Mouse (Mus musculus): ENCODE data around the gene Diras1.

The Diras1 gene

DNA sequence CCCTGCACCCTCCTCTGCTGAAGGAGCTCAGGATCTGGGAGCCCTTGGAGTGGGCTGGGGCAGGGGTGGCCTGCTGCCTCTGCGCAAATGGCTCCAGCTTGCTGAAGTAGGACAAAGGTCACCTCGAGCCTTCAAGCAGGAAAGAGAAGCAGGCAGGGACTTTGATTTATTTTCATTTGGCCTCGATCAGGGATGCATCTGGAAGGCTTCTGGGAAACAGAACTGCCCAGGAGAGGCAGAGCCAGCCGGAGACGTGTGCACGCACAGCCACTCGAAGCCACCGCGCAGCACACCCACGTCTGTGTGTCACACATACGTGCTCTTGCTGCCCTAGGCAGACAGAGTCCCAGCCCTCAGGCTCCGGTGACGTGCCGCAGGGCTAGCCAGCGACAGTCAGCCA lies 53.9 kb downstream of the Diras1 start:
- no peak for DNase-seq (ENCODE audit: low spot score in 2 of 2)

GRCm38 (mm10) chr10:80970159-80970558 lies 55.3 kb downstream of the Diras1 start:
- no peak for DNase-seq (ENCODE audit: low spot score in 2 of 2)

All from thymus, postnatal 10 days (tissue).